Mouse (Mus musculus): ENCODE results near the gene Rbms3.

Rbms3 gene

GRCm38 (mm10) chr9:116834949-116835348 is 794.8 kb downstream of the Rbms3 start:
- no peak for DNase-seq (ENCODE audit: low spot score in 2 of 2)

GRCm38 (mm10) chr9:116833677-116834076 is 796.0 kb downstream of the Rbms3 start:
- DNase-seq (ENCODE audit: low spot score in 2 of 2) = no peak

GRCm38 (mm10) chr9:116832822-116833221 is 796.9 kb downstream of the Rbms3 start:
- DNase-seq (ENCODE audit: low spot score in 2 of 2) = no peak

- no peak for DNase-seq (ENCODE audit: low spot score in 2 of 2)
Measured at GRCm38 (mm10) chr9:116831386-116831785, 798.3 kb downstream of the Rbms3 start.

- DNase-seq (ENCODE audit: low spot score in 2 of 2) = no peak
Measured at GRCm38 (mm10) chr9:116829929-116830328, 799.8 kb downstream of the Rbms3 start.

- DNase-seq (ENCODE audit: low spot score in 2 of 2) = no peak
Measured at GRCm38 (mm10) chr9:116821601-116822000, 808.1 kb downstream of the Rbms3 start.

- no peak for DNase-seq (ENCODE audit: low spot score in 2 of 2)
Measured at GRCm38 (mm10) chr9:116817196-116817595, 812.5 kb downstream of the Rbms3 start.

GRCm38 (mm10) chr9:116814495-116815094 is 815.1 kb downstream of the Rbms3 start:
- no peak for DNase-seq (ENCODE audit: low spot score in 2 of 2)

GRCm38 (mm10) chr9:116813396-116813795 is 816.3 kb downstream of the Rbms3 start:
- DNase-seq (ENCODE audit: low spot score in 2 of 2) = no peak

GRCm38 (mm10) chr9:116809260-116809659 is 820.5 kb downstream of the Rbms3 start:
- DNase-seq (ENCODE audit: low spot score in 2 of 2) = no peak

- no peak for DNase-seq (ENCODE audit: low spot score in 2 of 2)
Measured at GRCm38 (mm10) chr9:116808401-116808800, 821.3 kb downstream of the Rbms3 start.

GRCm38 (mm10) chr9:116807166-116808081 is 822.3 kb downstream of the Rbms3 start:
- no peak for DNase-seq (ENCODE audit: low spot score in 2 of 2)

- DNase-seq (ENCODE audit: low spot score in 2 of 2) = no peak
Measured at GRCm38 (mm10) chr9:116803292-116803731, 826.4 kb downstream of the Rbms3 start.

GRCm38 (mm10) chr9:116802602-116803001 is 827.1 kb downstream of the Rbms3 start:
- DNase-seq (ENCODE audit: low spot score in 2 of 2) = no peak

GRCm38 (mm10) chr9:116795240-116795955 is 834.3 kb downstream of the Rbms3 start:
- no peak for DNase-seq (ENCODE audit: low spot score in 2 of 2)

GRCm38 (mm10) chr9:116791850-116792249 is 837.9 kb downstream of the Rbms3 start:
- no peak for DNase-seq (ENCODE audit: low spot score in 2 of 2)

- no peak for DNase-seq (ENCODE audit: low spot score in 2 of 2)
Measured at GRCm38 (mm10) chr9:116786136-116787046, 843.3 kb downstream of the Rbms3 start.

- DNase-seq (ENCODE audit: low spot score in 2 of 2) = no peak
Measured at GRCm38 (mm10) chr9:116771820-116772219, 857.9 kb downstream of the Rbms3 start.

GRCm38 (mm10) chr9:116769358-116770054 is 860.2 kb downstream of the Rbms3 start:
- DNase-seq (ENCODE audit: low spot score in 2 of 2) = no peak

- no peak for DNase-seq (ENCODE audit: low spot score in 2 of 2)
Measured at GRCm38 (mm10) chr9:116762395-116763025, 867.2 kb downstream of the Rbms3 start.
